Mouse (Mus musculus) c-Kit-positive CD71-positive TER-119-positive erythroid progenitor cells, embryonic 14.5 days (primary cell): Measurements from ENCODE around the gene 4930595D18Rik.

Source experiments
- DNase-seq: peaks from one replicate; pipeline ENCODE4 v3.0.0-alpha.2; 2013; ENCODE audit warnings: low spot score

The 4930595D18Rik gene

DNA sequence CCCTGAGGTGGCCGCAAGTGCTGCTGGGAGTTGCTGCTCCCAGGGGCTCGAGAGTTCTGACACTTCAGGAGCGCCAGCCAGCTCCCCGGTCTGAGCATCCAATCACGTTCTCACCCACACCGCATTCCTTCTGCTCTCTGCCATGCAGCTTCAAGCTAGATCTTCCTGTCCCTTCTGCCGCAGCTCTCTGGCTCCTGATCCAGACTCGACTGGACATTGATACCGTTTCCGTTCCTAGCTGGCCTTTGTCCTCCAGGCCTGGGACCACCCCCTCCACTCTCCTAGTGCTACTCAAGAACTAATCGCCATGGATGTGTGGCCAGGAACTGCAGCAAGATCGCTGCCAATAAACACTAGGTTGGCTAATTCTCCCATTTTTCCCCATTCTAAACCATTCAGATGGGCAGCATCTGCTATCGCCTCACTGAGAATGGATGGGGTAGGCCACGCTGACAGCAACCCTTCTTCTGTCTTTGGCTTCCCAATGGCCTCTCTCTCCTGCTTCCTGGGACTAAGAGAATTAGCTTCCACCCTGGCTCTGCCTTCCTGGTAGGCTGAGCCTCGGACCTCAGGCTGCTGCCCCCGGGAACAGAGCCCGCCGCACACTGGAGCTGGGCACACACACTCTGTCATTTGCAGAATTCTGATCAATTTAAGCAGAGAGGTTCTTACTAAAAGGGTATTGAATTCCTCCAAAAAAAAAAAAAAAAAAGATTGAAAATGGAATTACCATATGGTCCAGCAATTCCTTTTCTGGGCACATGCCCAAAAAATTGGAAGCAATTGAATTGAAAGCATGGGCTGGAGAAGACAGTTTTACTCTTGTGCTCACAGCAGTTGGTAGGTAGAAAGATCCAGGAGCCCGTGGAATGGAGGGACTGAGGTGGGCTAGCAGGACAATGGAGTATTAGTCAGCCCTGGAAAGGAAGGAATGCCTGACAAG, 49.2 kb downstream of the 4930595D18Rik start:
- DNase-seq = no peak

DNA sequence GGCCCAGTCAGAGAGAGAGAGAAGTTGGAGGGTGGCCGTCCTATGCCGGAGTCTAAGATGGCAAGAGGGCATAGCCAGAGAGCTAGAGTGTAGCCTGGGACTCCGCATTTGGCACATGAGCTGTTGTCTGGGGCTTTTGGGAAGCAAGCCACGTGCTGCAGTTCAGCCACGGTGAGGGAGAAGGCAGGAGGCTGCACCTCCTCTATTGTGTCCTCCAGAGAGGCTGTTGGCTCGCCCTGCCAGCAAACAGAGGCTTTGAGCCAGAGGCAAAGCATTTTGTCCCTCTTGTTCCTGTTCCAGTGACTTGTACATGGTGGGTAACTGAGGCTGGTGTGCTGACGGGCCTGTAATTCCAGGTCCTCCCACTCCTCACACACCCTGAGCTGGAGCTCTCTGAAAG, 50.1 kb downstream of the 4930595D18Rik start:
- DNase-seq = no peak

DNA sequence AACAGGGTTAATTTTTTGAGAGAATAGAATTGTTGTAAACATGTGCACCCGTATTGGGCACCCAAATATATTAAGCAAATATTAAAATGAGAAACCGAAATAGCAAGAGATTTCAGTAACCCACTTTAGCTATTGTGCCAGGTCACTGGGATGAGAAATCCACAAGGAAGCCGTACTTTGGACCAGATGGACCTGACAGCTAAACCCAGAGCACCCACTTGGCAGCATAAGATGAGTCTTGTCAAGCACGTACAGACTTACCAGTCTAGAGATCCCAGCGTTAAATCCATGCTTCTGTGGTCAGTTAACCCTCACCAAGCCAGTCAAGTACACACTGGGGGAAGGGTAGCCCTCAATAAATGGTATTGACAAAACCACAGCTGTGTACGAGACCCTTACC, 58.6 kb downstream of the 4930595D18Rik start:
- no peak for DNase-seq

DNA sequence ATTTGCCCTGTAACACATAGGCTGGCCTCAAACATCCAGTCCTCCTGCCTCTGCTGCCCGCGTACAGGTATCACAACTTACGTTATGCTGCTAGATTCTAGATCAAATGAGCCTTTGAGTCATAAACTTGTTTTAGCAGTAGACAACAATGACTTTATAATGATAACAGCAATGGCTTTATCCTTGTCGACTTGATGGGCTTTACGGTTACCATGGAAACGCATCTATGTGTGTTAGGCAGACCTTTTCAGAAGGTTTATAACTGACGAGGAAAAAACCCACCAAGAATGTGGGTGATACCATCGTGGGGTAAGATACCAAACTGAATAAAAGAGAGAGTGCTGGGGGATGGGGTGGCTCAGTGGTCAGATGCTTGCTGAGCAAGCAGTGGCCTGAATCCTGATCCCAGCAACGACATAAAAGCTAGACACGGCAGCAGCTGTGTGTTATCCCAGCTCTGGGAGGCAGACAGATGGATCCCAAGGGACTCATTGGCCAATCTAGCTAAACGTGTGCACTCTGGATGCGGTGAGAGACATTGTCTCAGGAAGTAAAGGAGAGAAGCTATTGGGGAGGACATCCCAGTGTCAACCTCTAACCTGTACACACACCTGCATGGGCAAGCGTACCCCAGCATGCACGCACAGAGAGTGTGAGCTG, 59.6 kb downstream of the 4930595D18Rik start:
- DNase-seq = no peak

DNA sequence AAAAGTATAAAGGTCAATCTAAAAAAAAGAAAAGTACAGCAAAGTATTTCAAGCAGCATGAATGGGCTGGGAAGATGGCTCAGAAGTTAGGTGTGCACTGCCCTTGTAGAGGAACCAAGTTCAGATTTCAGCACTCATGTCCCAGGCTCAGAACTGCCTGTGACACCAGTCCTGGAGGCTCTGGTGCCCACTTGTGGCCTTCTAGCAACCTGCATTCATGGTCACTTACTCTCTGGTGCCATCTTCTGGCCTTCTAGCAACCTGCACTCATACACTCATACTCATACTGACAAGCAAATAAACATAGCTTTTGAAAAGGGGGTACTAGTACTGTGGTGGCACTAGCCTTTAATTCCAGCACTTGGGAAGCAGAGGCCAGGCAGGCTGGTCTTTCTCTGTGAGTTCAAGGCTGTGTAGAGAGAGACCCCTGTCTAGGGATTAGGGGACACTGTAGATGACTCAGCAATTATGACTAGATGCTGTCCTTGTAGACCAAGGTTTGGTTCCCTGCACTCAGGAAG, 61.9 kb downstream of the 4930595D18Rik start:
- DNase-seq = peak; percentile 40

DNA sequence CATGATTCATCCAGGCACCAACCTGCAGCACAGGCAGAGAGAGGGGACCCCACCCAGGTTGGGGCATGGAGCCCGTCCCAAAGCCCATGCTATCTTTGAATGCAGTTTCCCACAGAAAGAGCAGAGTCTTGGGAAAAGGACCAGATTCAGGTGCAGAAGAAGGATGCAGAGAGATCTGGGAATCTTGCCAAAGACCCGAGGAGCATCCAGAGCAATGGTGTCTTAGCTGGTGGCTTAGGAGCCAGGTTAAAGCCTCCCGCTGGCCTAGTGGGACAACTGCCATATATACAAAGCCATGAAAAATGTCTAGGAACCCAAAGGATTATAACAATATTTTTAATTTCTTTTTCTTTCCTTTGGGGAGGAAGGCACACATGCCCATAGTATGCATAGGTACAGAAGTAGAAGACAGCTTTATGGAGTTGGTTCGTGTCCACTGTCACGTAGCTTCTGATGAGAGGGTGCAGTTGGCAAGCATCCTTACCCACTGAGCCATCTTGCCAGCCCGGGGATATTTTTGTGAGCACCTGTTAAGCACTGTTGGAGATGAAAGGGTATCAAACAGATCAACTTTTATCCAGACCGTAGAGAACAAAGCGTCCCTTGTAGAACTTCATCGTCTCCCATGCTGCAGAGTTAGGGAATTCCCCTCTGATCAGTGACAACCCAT, 63.2 kb downstream of the 4930595D18Rik start:
- no peak for DNase-seq

DNA sequence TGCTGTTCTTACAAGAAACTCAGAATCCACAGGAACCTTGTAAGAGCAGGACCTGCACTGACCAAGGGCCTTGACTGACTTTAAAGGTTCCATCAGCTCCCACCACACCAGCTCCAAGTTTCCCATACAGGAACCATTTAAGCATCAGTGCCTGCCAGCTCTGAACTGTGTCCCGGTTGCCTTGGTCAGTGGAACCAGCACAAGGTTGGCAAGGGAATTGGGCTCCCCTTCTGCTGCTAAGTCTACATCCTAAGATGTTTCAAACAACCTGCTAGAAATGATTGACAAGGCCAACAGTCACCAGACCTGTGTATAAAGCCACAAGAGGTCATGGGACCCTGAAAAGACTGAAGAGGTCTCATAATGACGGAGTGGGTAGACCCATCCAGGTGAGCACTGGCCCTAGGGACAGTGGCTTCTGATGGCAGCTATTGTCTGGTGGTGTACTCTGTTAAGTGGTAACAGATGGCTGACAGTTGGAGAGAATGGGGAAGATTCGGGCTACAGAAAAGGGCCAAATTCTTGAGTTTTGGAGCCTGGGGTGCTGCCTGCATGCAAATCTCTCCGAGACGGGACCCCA, 64.7 kb downstream of the 4930595D18Rik start:
- DNase-seq = no peak

DNA sequence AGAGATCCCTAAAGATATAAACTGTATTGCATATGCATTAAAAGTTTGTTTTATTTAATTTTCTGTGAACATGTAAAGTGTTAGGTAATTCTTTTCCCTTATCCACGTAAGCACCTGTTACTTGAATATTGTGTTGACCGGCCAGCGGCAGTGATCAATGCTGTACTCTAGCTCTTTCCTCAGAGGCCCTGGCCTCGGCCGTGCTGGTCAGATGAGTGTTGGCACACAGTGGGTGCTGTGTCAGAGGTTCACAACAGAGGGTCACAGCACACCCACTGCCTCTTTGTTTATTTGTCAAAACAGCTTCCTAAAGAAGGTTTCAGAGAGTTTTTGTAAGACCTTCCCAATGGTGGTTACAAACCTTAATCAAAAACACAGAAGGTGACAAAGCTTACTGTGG, 69.7 kb downstream of the 4930595D18Rik start:
- DNase-seq = no peak

DNA sequence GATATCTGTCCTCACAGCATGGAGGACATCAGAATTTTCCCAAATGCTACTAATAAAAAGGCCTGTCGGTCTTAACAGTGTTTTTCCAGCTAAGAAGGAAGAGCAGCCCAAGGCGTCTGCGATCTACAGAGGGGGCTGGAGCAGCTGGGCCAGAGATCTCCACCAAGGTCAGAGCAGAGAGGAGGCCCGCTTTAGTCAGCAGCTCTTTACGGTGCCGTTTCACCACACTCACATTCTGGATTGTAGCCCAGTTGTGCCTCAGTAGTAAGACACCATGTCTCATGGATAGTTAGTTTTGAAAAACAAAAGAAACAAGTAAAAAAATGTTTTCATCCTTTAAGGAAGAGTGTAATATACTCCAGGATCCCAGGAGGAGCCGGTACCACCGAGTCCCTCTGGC, 73.1 kb downstream of the 4930595D18Rik start:
- DNase-seq = no peak
